Mouse (Mus musculus): Measurements from ENCODE around the gene Rpl13. TPM values are rescaled to one million over a fixed set of nuclear protein-coding genes. Genes with fewer than 3 reads are reported as not detected.

Rpl13 gene
- total RNA-seq, 1 experiment from 2014 or later = 3,463 TPM

DNA sequence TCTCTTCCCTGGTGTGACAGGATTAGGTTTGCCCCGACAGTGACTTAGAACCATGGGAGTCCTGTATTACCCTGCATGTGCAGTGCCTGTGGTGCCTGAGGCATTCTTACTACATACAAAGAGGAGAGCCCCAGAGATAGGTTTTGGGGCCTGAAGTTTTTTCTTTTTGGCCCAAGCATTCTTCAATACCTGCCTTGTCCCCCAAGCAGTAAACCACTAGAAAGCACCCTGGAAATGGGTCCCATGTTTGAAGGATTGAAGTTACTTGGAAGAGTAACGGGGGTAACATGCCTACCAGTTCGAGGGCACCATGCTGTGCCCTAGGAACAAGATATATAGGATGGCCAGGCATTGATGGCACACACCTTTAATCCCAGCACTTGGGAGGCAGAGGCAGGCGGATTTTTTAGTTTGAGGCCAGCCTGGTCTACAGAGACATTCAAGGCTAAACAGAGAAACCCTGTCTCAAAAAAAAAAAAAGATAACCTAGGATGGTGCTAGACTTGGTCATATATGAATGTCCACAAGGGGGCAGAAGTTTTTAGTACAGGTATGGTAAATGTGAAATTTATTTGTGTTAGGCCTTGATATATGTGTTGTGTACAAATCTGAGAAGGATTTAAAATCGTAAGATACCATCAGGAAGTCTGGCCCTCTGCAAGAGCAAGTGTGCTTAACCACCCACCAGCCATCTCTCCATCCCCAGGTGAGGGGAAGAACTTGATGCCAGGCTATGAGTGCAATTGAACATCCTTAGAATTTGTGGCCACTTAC lies 3.6 kb downstream of the Rpl13 start:
- ATAC-seq (replicated peaks; ENCODE audit: low read depth, poor library complexity, severe bottlenecking) = peak; percentile 16; the same call in 1 of the 2 replicates

DNA sequence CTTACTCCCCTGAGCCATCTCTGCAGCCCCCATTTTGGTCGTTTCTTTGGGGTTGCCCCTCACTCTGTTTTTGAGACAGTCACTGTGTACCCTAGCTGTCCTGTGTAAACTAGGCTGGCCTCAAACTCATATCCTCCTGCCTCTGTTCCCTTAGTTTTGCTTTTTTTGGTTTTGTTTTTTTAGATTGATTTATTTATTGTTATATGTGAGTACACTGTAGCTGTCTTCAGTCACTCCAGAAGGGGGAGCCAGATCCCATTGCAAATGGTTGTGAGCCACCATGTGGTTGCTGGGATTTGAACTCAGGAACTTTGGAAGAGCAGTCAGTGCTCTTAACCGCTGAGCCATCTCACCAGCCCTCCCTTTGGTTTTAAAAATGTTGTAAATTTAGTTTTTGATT lies 4.4 kb downstream of the Rpl13 start:
- ATAC-seq (replicated peaks; ENCODE audit: low read depth, poor library complexity, severe bottlenecking) = no peak

DNA sequence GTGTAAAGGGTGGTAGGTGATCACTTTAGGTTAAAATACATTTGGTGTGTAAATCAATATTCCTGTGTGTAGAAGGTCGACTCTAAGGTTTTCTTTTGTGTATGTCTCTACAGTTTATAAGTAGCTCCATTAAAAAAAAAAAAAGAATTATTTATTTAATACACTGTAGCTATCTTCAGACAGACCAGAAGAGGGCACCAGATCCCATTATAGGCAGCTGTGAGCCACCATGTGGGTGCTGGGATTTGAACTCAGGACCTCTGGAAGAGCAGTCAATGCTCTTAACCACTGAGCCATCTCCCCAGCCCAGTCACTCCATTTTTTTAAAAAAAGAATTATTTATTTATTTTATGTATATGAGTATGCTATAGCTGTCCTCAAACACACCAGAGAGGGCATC lies 5.9 kb downstream of the Rpl13 start:
- no peak for ATAC-seq (replicated peaks; ENCODE audit: low read depth, poor library complexity, severe bottlenecking)

DNA sequence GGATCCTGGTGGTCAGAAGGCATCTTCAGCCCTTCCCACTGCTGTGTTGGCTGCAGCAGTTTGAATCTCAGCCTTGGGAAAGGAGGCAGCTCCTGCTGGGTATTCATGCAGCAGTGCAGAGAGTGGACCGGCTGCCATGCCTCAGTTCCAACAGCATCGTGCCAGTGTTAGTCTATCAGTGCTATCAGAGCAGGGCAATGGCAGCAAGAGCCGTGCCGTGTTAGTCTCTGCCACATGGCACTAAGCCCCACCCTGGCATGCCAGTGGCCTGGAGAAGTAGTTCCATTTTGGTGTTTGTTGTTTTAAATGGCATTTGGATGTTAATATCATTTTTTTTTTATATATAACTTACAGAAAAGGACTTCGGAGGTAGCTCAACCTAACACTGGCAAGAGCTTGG lies 6.8 kb downstream of the Rpl13 start:
- no peak for ATAC-seq (replicated peaks; ENCODE audit: low read depth, poor library complexity, severe bottlenecking)

DNA sequence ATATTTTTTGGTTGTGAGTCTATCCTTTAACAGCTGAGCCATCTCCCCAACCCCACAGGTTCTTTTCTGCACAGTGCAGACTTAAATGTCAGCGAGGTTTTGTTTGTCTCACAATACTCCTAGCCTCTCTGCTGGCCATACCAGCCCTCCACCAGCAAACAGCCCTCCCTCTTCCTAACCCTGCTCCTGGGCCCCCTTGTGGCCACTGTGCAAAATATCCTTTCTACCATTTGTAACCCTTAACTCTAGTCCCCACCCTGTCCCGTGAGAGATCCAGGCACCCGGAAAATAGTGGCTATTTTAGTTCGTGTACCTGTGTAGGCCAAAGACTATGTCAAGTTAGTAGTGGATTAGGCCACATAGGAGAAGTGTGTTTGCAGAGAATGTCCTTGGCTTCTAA lies 8.5 kb downstream of the Rpl13 start:
- ATAC-seq (replicated peaks; ENCODE audit: low read depth, poor library complexity, severe bottlenecking) = peak; percentile 79

DNA sequence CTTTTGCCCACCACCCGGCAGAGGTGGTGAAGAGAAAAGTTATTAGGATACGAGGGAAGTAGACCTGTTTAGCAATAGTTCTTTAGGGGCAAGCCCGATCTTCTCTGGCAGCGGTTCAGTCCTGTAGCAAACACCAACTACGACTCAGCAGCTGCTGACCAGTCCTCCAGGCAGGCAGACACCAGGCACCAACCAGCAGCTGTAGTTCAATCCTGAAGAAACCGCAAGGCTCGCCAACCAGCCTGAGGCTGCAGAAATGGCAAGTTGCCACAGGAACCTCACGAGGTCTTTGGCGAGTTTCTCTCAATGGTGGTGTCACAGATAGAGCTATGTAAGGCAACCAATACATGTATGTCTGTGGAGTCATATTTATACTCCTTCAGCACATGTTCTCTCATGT lies 10.7 kb downstream of the Rpl13 start:
- ATAC-seq (replicated peaks; ENCODE audit: low read depth, poor library complexity, severe bottlenecking) = no peak

DNA sequence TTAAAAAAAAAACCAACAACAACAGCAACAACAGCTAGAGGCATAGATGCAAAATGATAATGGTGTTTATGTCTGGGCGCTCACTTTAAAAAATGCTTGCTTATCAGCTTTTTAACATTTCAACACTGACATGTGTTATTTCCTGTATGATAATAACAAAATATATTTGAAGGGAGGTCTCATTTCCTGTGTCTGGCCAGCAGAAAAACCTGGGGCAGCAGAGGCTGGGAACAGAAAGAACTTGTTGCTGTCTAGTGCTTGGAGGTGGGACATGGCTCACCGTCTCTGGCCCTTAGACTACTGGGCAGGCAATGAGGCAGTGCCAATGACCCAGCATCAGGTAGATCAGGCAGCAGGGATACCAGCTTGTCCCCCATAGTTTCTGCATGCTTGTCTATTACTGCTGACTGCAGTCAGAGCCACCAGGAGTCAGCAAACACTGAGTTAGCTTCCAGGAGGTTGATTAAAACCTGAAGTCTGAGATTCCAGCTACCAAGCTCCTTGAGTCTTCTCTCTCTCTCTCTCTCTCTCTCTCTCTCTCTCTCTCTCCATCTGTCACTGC lies 11.8 kb downstream of the Rpl13 start:
- ATAC-seq (replicated peaks; ENCODE audit: low read depth, poor library complexity, severe bottlenecking) = 0 out of 2 replicates have a peak, but pooled peaks have one; percentile 7

DNA sequence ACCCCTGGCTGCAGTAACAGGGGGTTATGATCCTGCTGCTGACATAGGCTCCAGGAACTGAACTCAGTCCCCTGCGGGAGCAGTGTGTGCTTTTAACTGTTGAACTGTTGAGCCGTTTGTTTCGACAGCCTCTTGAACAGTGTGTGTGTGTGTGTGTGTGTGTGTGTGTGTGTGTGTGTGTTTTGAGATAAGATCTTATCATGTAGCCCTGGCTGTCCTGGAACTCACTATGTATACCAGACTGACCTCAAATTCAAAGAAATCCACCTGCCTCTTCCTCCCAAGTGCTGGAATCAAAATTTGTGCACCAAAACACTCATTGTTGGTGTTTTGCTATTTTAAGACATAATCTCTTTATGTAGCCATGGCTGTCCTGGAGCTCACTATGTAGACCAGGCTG lies 12.5 kb downstream of the Rpl13 start:
- ATAC-seq (replicated peaks; ENCODE audit: low read depth, poor library complexity, severe bottlenecking) = no peak

DNA sequence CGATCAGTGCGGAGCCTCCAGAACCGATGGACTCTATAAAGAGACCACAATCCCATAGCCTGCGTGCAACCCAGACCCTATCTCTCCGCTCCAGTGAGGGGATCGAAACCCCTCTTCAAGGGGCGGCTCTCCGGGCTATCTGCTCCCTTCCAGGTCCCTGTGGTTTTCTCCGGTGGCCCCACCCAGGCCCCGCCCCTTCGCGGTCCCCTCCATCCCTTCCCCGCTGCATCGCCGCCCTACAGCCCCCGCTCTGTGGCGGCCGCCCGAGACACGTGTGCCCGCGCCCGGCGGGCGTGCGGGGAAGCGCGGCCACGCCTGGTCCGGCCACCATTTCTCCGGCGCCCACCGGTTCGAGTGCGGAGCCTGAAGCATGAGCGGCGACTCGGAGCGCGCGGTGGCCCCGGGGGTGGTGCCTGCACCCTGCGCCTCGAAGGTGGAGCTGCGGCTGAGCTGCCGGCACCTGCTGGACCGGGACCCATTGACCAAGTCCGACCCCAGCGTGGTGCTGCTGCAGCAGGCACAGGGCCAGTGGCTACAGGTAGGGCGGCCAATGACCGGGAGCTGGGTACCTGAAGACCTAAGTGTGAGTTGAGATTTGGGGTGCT lies 15.1 kb downstream of the Rpl13 start, which contains the start of gene Cpne7:
Cpne7 (plus strand) TSS at position 248 of the 605 bp plus-strand sequence.
- ATAC-seq (replicated peaks; ENCODE audit: low read depth, poor library complexity, severe bottlenecking) = peak; percentile 15; the same call in 1 of the 2 replicates

DNA sequence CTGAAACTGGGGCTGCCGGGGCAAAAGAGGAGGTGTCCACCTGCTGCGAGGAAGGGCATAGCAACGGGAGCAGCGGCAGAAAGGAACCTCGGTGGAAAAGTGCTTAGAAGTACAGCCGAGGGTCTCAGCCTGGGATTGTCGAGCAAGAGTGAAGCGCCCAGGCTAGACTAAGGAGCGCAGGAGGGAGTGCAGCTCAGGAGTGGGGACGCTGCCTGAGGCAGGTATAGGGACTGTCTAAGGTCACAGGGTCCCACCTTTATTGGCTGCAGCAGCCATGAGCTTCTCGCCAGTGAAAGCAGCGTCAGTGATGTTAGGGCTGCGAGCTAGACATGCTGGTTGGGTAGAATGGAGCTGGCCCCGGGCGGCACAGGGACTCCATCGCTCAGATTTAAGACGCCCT lies 15.6 kb downstream of the Rpl13 start:
- no peak for ATAC-seq (replicated peaks; ENCODE audit: low read depth, poor library complexity, severe bottlenecking)

DNA sequence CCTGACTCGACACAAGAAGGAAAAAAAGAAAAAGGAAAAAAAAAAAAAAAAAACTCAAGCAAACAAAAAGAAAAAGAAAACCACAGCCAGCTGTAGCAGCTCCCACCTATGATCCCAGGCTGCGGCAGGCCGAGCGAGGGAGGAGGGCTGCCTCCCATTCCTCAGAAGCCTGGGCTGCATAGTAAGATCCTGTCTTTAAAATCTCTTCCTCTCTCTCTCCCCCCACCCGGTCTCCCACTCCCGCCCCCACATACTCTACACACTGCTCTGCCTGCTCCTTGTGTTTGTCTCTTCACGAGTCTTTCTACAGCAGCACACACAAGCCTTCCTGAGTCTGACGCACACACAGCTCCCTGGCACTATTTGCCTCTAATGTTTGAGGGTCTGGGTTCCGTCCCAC lies 19.9 kb downstream of the Rpl13 start:
- no peak for ATAC-seq (replicated peaks; ENCODE audit: low read depth, poor library complexity, severe bottlenecking)

DNA sequence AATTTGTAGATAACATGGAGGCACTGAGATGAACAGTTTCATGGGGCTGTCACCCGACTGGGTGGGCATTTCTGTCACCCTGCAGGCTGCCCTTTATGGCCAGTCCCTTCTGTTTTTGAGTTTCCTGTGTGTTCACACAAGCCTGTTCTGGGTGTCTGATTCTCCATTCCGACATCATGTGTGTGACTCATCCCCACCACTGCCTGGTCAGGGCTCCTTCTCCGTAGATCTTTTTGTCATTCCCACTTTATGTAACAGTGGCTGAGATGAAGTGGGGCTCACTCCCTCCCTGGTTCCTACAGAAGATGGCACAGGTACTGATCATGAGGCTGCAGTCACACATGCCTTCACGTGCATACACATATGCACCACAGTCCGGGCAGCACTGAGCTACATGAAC lies 20.5 kb downstream of the Rpl13 start:
- ATAC-seq (replicated peaks; ENCODE audit: low read depth, poor library complexity, severe bottlenecking) = no peak

DNA sequence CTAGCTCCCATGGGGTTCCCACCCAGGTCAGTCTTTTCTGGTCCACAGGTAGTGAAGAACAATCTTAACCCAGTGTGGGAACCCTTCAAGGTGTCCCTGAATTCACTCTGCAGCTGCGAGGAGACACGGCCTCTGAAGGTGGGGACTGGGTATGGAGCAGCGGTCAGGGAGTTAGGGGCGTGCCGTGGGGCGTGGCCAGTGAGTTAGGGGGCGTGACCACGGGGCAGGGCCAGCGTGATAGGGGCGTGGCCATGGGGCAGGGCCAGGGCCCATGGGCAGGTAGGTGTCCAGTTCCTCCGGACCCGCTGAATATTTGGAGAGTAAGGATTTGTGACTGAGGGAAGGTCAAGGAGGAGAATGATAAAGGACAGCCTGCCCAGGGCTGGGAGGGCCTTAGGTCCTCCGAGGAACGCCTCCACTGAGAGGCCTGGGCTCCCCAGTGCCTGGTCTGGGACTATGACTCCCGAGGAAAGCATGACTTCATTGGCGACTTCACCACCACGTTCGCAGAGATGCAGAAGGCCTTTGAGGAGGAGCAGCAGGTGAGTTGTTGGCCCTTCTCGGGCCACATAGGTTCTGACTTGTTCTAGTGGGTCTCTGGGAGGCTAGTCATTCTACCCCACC lies 24.2 kb downstream of the Rpl13 start:
- peak; percentile 63 for ATAC-seq (replicated peaks; ENCODE audit: low read depth, poor library complexity, severe bottlenecking)

DNA sequence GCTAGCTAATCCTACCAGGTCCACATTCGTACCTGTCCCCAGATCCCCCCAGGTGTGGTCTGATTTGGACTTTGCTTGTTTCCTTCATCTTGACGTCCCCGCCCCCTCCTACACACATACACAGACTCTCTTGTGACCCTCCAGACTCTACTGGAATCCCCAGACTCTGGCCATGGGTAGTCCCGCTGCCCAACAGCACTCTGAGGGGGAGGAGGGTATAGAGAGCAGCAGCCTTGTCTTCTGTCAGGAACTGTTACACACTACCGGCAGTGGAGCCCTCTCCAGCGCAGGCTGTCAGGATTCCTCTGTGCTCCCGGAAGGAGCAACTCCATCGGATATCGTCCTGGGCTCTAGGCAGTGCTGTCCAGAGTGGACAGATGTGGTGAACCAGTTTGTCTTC lies 28.9 kb downstream of the Rpl13 start:
- ATAC-seq (replicated peaks; ENCODE audit: low read depth, poor library complexity, severe bottlenecking) = no peak

DNA sequence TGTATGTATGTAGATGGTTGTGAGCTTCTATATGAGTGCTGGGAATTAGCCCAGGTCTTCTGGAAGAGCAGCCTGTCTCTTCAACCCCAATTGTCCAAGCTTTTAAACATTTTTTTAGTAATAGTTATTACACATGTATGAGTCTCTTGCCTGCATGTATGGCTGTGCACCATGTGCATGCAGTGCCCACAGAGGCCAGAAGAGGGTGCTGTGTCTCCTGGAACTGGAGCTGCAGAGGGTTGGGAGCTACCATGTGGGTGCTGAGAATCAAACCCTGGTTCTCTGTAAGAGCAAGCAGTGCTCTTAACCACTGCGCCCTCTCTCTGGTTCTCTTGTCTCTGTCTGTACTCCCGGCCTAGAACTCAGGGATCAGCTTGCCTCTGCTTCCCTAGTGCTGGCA lies 30.8 kb downstream of the Rpl13 start:
- no peak for ATAC-seq (replicated peaks; ENCODE audit: low read depth, poor library complexity, severe bottlenecking)

DNA sequence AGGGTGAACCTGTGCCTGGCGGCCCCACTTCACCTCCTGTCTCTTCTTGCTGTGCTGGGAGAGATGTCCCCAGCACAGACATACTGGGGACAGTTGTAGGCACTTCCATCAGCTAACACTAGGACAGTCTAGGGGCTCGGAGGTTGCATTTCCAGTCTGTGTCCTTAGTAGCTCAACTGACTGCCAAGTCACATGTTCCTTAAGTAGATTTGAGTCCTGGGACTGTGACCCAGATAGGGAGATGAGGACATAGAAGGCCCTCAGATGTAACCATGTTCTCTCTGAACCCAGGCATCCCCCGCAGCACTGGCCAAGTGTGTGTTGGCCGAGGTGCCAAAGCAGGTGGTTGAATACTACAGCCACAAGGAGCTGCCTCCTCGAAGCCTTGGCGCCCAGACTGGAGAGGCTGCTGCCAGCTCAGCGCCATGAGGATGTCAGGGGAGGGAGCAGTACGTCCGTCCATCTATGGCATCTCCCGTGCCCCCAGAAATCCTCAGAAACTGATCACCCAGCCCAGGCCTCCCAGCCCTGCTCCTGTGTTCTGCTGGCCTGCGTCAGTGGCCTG lies 32.1 kb downstream of the Rpl13 start:
- no peak for ATAC-seq (replicated peaks; ENCODE audit: low read depth, poor library complexity, severe bottlenecking)

DNA sequence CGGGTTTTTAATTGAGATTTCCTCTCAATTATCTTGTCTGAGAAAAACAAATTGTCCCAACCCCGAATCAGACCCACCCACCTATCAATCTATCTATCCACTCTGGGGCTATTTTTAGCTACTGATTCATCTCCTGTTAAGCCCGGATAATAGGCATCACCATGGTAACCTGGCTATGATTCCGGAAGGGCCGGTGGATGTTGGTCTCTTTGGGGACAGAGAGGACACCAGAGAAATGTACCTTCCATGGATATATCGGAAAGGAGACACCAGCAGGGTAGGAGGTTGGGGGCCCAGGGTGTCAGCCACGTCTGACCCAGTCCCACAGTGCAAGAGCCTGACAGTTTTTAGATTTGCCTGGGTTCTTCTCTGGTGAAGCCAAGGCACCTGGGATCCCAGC lies 33.3 kb downstream of the Rpl13 start:
- no peak for ATAC-seq (replicated peaks; ENCODE audit: low read depth, poor library complexity, severe bottlenecking)

DNA sequence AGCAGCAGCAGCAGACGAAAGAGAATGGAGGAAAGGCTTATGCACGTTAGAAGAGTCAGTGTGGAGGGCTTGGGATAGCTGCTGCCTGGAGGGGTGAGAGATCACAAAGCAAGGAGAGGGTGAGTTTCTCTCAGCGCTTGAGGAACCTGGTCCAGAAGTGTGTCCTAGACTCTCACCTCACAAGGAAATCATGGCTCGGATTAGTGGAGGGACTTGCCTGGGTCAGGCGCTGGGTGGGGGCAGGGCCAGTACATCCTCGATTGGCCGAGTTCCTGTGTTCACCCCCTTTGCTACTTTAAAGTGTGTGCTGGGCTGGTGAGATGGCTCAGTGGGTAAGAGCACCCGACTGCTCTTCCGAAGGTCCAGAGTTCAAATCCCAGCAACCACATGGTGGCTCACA lies 33.7 kb downstream of the Rpl13 start:
- no peak for ATAC-seq (replicated peaks; ENCODE audit: low read depth, poor library complexity, severe bottlenecking)

DNA sequence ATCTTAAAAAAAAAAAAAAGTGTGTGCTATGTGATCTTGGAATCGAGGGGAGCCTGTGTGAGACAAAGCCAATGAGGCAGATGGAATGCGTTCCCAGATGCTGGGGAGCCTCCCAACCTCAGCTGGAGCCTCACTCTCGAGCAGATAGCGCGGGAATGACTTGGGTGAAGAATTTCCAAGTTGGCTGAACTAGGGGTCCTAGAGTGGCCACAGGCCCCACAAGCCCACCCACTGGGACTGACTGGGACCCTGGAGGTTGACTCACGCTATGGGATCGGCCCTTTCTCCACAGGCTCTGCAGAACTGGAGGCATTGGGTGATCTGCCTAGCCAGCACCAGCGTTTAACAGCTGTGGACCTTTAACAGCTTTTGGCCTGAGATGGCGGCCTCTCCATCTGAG lies 34.1 kb downstream of the Rpl13 start:
- ATAC-seq (replicated peaks; ENCODE audit: low read depth, poor library complexity, severe bottlenecking) = no peak

DNA sequence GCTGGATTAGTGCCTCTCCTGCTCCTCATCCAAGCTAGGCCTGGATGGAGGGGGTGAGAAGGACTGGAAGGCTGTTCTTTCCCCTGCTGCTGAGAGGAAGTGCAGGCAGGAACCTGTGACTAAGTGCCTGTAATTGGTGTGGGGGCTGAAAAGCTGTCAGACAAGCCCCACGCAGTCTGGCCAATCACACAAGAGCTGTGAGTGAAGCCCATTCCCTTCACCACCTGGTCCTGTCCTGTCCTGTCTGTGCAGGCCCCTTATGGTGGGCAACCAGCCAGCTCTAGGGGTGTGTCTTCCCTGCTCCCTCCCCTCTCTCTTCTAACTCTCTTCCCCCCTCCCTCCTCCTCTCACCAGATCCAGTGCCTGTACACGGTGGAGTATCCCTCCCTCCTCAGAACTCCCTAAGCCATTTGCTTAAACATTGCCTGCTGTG lies 35.5 kb downstream of the Rpl13 start:
- ATAC-seq (replicated peaks; ENCODE audit: low read depth, poor library complexity, severe bottlenecking) = no peak

DNA sequence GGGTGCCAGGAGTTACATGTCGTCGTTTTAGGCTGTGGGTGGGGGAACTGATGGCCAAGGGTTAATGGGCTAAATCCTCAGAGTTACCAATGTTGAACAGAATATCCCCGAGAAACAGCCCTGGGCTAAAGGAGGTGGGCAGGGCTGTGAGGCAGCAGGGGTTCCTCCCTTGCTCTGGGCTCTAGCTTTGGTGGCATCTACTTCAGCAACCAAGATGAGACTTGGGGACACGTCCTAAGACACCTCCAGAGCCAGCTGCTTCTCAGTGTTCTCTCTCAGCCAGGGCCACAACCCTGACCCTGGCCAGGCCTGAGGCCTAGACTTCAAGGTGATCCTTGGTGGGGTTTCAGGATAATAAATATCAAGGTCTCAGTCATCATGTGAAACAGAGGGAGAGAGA lies 36.6 kb downstream of the Rpl13 start:
- no peak for ATAC-seq (replicated peaks; ENCODE audit: low read depth, poor library complexity, severe bottlenecking)
